Mouse (Mus musculus) hindbrain, embryonic 14.5 days (tissue): ENCODE results near the gene Odf2l. TPM values are rescaled to one million over a fixed set of nuclear protein-coding genes. Genes with fewer than 3 reads are reported as not detected.

Experiments used
- ATAC-seq: fragments of 200-750 bp; cut with Nextera tagmentation; 2 replicates; pipeline ENCODE4 v1.8.0; 2017; ENCODE audit warnings: moderate number of reproducible peaks, mild to moderate bottlenecking, moderate TSS enrichment, moderate library complexity; ENCODE audit not compliant: low FRiP score
- DNase-seq: peaks from one replicate; pipeline ENCODE4 v3.0.0-alpha.2; 2015; ENCODE audit warnings: low spot score
- H3K27ac ChIP-seq: fragments of 300-500 bp; sonication (generic); 2 replicates; pipeline ENCODE4 v1.5.1; 2014; ENCODE audit warnings: mild to moderate bottlenecking, moderate library complexity
- H3K27me3 ChIP-seq: fragments of 300-500 bp; sonication (generic); 2 replicates; pipeline ENCODE4 v1.6.1; 2014; ENCODE audit warnings: mild to moderate bottlenecking, low read length, mixed read lengths; ENCODE audit not compliant: control insufficient read depth, insufficient read depth
- H3K36me3 ChIP-seq: fragments of 300-500 bp; sonication (generic); replicated peaks from 2 replicates; pipeline ENCODE4 v1.6.1; 2014; ENCODE audit not compliant: control insufficient read depth, insufficient read depth
- H3K4me1 ChIP-seq: fragments of 300-500 bp; sonication (generic); replicated peaks from 2 replicates; pipeline ENCODE4 v1.6.1; 2014; ENCODE audit warnings: antibody characterized with exemption, low read length, mixed read lengths; ENCODE audit not compliant: control insufficient read depth, insufficient read depth
- H3K4me2 ChIP-seq: fragments of 300-500 bp; sonication (generic); replicated peaks from 2 replicates; pipeline ENCODE4 v1.6.1; 2014; ENCODE audit warnings: mild to moderate bottlenecking, moderate library complexity
- H3K4me3 ChIP-seq: fragments of 300-500 bp; sonication (generic); replicated peaks from 2 replicates; pipeline ENCODE4 v1.5.1; 2014; ENCODE audit warnings: mild to moderate bottlenecking, low read length
- H3K9ac ChIP-seq: fragments of 300-500 bp; sonication (generic); 2 replicates; pipeline ENCODE4 v1.6.1; 2014
- H3K9me3 ChIP-seq: fragments of 300-500 bp; sonication (generic); 2 replicates; pipeline ENCODE4 v1.6.1; 2016; ENCODE audit warnings: low read length; ENCODE audit not compliant: control insufficient read depth
- WGBS: fragments of 180-500 bp; shearing (Covaris S2); extraction: QIAGEN DNeasy Blood & Tissue Kit; methylation state at CpG from one replicate; pipeline ENCODE4 v1.1.7; 2014; 5-methylcytosine and 5-hydroxymethylcytosine counted together
- polyA plus RNA-seq: library from polyadenylated mRNA; unstranded; fragments of >200 nt; fragmentation: Nextera tagmentation; extraction: Ambion mirVana; gene quantifications from 2 replicates; pipeline ENCODE4 v1.2.1, GENCODE M21; 2014

Gene Odf2l
- polyA plus RNA-seq, 1 experiment from 2014 or later, result 16.1 TPM

GRCm38 (mm10) chr3:145184645-145185044 lies 66.3 kb downstream of the Odf2l start:
- no peak overlapping the region for H3K27ac ChIP-seq
- no peaks in the 10 kb centered on the region for H3K27me3 ChIP-seq
- 0 out of 2 replicates have a peak, but pooled peaks cover 5% of the 10 kb centered on the region for H3K9me3 ChIP-seq
- H3K9ac ChIP-seq, result no peak overlapping the region
- DNase-seq (no peak), ATAC-seq (no peak)
- H3K4me1 ChIP-seq, result no peaks in the 10 kb centered on the region
- no peak overlapping the region for H3K4me3 ChIP-seq
- no peaks in the 10 kb centered on the region for H3K36me3 ChIP-seq
- no peak overlapping the region for H3K4me2 ChIP-seq

GRCm38 (mm10) chr3:145191972-145192371 lies 73.6 kb downstream of the Odf2l start:
- no peak for ATAC-seq
- Histone ChIP-seq H3K36me3 (no peaks in the 10 kb centered on the region), H3K4me1 (no peaks in the 10 kb centered on the region), H3K9ac (no peak overlapping the region), H3K27ac (no peak overlapping the region), H3K4me3 (no peak overlapping the region), H3K9me3 (no peaks in the 10 kb centered on the region), H3K27me3 (no peaks in the 10 kb centered on the region), H3K4me2 (no peak overlapping the region)
- WGBS, result 86% methylated on average over 2 of the region's 2 CpGs
- DNase-seq, result no peak

- Histone ChIP-seq H3K4me3 (no peak overlapping the region), H3K9me3 (no peaks in the 10 kb centered on the region), H3K36me3 (no peaks in the 10 kb centered on the region), H3K27me3 (no peaks in the 10 kb centered on the region), H3K4me1 (no peaks in the 10 kb centered on the region), H3K9ac (no peak overlapping the region), H3K27ac (no peak overlapping the region), H3K4me2 (no peak overlapping the region)
- DNase-seq (no peak), ATAC-seq (no peak)
- 88% methylated on average over 8 of the region's 8 CpGs for WGBS
These were observed 77.0 kb downstream of the Odf2l start for GRCm38 (mm10) chr3:145195240-145195923.

- H3K36me3 ChIP-seq, result no peaks in the 10 kb centered on the region
- ATAC-seq (no peak), DNase-seq (no peak)
- no peaks in the 10 kb centered on the region for H3K4me1 ChIP-seq
- H3K9me3 ChIP-seq, result no peaks in the 10 kb centered on the region
- no peak overlapping the region for H3K27ac ChIP-seq
- 75% methylated on average over 2 of the region's 2 CpGs for WGBS
- no peaks in the 10 kb centered on the region for H3K27me3 ChIP-seq
- no peak overlapping the region for H3K9ac ChIP-seq
- no peak overlapping the region for H3K4me2 ChIP-seq
- H3K4me3 ChIP-seq, result no peak overlapping the region
These were observed 79.7 kb downstream of the Odf2l start for GRCm38 (mm10) chr3:145198050-145198449.

Other genes starting within 250 kb of the Odf2l start
- gene Clca4b, start 186.1 kb upstream of the Odf2l start, polyA plus RNA-seq, result 0.10 TPM in 1 of 2 replicates, not detected in the other
- not detected in 2 replicates for gene Clca4a, start 143.5 kb upstream of the Odf2l start, polyA plus RNA-seq
- gene Clca1, start 85.8 kb upstream of the Odf2l start, polyA plus RNA-seq, result not detected in 2 replicates
- 0.05 and 0.08 TPM in 2 replicates for gene Clca2, start 19.1 kb upstream of the Odf2l start, polyA plus RNA-seq
- 0.83 and 1.1 TPM in 2 replicates for gene Col24a1, start 173.9 kb downstream of the Odf2l start, polyA plus RNA-seq